Mouse (Mus musculus) liver, embryonic 12.5 days (tissue): Measurements from ENCODE around the gene Vps37c. TPM values are rescaled to one million over a fixed set of nuclear protein-coding genes. Genes with fewer than 3 reads are reported as not detected.

Experiments
- ATAC-seq: fragments of 200-750 bp; cut with Nextera tagmentation; 2 replicates; pipeline ENCODE4 v1.8.0; 2017; ENCODE audit warnings: moderate number of reproducible peaks, mild to moderate bottlenecking, moderate library complexity
- H3K27ac ChIP-seq: fragments of 300-500 bp; sonication (generic); 2 replicates; pipeline ENCODE4 v1.5.1; 2016; ENCODE audit warnings: mild to moderate bottlenecking
- H3K27me3 ChIP-seq: fragments of 300-500 bp; sonication (generic); replicated peaks from 2 replicates; pipeline ENCODE4 v1.6.1; 2016; ENCODE audit warnings: mild to moderate bottlenecking, moderate library complexity
- H3K36me3 ChIP-seq: fragments of 300-500 bp; sonication (generic); 2 replicates; pipeline ENCODE4 v1.6.1; 2016; ENCODE audit warnings: mild to moderate bottlenecking, moderate library complexity
- H3K4me1 ChIP-seq: fragments of 300-500 bp; sonication (generic); 2 replicates; pipeline ENCODE4 v1.6.1; 2016
- H3K4me2 ChIP-seq: fragments of 300-500 bp; sonication (generic); 2 replicates; pipeline ENCODE4 v1.6.1; 2016; ENCODE audit warnings: mild to moderate bottlenecking, moderate library complexity
- H3K4me3 ChIP-seq: fragments of 300-500 bp; sonication (generic); 2 replicates; pipeline ENCODE4 v1.5.1; 2016; ENCODE audit warnings: mild to moderate bottlenecking, moderate library complexity
- H3K9ac ChIP-seq: fragments of 300-500 bp; sonication (generic); 2 replicates; pipeline ENCODE4 v1.6.1; 2016; ENCODE audit warnings: mild to moderate bottlenecking, moderate library complexity
- H3K9me3 ChIP-seq: fragments of 300-500 bp; sonication (generic); replicated peaks from 2 replicates; pipeline ENCODE4 v1.6.1; 2016; ENCODE audit warnings: mild to moderate bottlenecking, moderate library complexity
- WGBS: fragments of 180-500 bp; shearing (Covaris S2); methylation state at CpG from one replicate; pipeline ENCODE4 v1.1.7; 2016; ENCODE audit not compliant: insufficient replicate concordance; 5-methylcytosine and 5-hydroxymethylcytosine counted together
- polyA plus RNA-seq: library from polyadenylated mRNA; unstranded; fragments of >200 nt; fragmentation: Nextera tagmentation; extraction: Ambion mirVana; gene quantifications from 2 replicates; pipeline ENCODE4 v1.2.1, GENCODE M21; 2016

The Vps37c gene
- polyA plus RNA-seq, 1 experiment from 2014 or later, result 14.5 TPM

DNA sequence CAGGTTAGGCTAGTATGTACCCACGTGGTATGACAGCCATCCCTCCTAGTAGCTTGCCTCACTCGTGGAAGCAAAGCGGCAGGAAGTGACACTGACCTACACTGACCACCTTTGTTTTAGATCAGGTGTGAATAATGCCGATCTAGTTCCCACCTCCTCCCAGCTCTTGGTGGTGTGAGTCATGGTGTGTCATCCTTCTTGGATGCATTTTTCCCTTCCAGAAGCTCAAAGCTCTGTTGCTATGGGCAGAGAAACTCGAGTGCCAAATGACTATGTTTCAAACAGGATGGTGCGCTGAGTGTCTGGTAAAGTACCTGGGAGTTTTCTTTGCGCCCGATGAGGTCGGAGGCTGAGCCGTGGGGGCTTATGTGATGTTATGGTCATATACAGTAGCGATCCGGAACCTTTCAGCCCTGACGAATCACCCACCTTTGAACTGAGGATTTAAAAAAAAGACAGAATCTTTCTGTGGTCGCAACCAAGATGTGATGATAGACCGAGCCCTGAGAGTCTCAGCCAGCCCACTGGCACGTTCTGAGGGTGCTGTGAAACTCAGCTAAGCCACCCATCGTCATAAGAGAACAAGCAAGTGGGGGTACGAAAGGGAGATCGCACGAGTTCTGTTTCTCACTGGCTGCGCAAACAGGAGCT, 75.0 kb downstream of the Vps37c start:
- no peak overlapping the region for H3K9ac ChIP-seq
- H3K4me3 ChIP-seq, result no peak overlapping the region
- H3K27ac ChIP-seq, result no peak overlapping the region
- 62% methylated on average over 21 of the region's 21 CpGs for WGBS
- H3K4me2 ChIP-seq, result no peak overlapping the region
- no peaks in the 10 kb centered on the region for H3K9me3 ChIP-seq
- no peak for ATAC-seq
- H3K4me1 ChIP-seq, result no peaks in the 10 kb centered on the region
- no peaks in the 10 kb centered on the region for H3K36me3 ChIP-seq
- no peaks in the 10 kb centered on the region for H3K27me3 ChIP-seq

Other genes starting within 250 kb of the Vps37c start
- gene Lrrc10b, start 231.3 kb upstream of the Vps37c start, polyA plus RNA-seq, result 0.06 and 0.12 TPM in 2 replicates
- gene Ppp1r32, start 205.8 kb upstream of the Vps37c start, polyA plus RNA-seq, result not detected in 2 replicates
- gene Cpsf7, start 163.5 kb upstream of the Vps37c start, polyA plus RNA-seq, result 19.6 and 20.5 TPM in 2 replicates
- 38.0 and 40.8 TPM in 2 replicates for gene Sdhaf2, start 162.6 kb upstream of the Vps37c start, polyA plus RNA-seq
- 14.9 and 18.2 TPM in 2 replicates for gene Tmem216, start 132.5 kb upstream of the Vps37c start, polyA plus RNA-seq
- gene Cyb561a3, start 111.6 kb upstream of the Vps37c start, polyA plus RNA-seq, result 12.8 TPM in 2 replicates
- 18.5 and 19.4 TPM in 2 replicates for gene Tmem138, start 111.4 kb upstream of the Vps37c start, polyA plus RNA-seq
- gene Ddb1, start 83.4 kb upstream of the Vps37c start, polyA plus RNA-seq, result 252 and 256 TPM in 2 replicates
- gene Tkfc, start 83.1 kb upstream of the Vps37c start, polyA plus RNA-seq, result 10.1 and 10.2 TPM in 2 replicates
- 6.2 and 7.6 TPM in 2 replicates for gene Vwce, start 54.5 kb upstream of the Vps37c start, polyA plus RNA-seq
- 0.08 TPM in 1 of 2 replicates, not detected in the other for gene Pga5, start 10.7 kb upstream of the Vps37c start, polyA plus RNA-seq
- 0.24 TPM in 1 of 2 replicates, not detected in the other for gene Cd5, start 50.3 kb downstream of the Vps37c start, polyA plus RNA-seq
- not detected in 2 replicates for gene Cd6, start 141.3 kb downstream of the Vps37c start, polyA plus RNA-seq
- gene Slc15a3, start 151.0 kb downstream of the Vps37c start, polyA plus RNA-seq, result 1.0 and 1.2 TPM in 2 replicates
- gene Tmem132a, start 181.2 kb downstream of the Vps37c start, polyA plus RNA-seq, result 10.6 TPM in 2 replicates
- gene Tmem109, start 193.3 kb downstream of the Vps37c start, polyA plus RNA-seq, result 28.2 and 28.5 TPM in 2 replicates
- 24.1 and 25.6 TPM in 2 replicates for gene Prpf19, start 206.5 kb downstream of the Vps37c start, polyA plus RNA-seq
- gene Zp1, start 231.9 kb downstream of the Vps37c start, polyA plus RNA-seq, result not detected in 2 replicates
- gene Ptgdr2, start 248.4 kb downstream of the Vps37c start, polyA plus RNA-seq, result 0.05 and 0.06 TPM in 2 replicates